Mouse (Mus musculus): Measurements from ENCODE around the gene Cacng8. TPM values are rescaled to one million over a fixed set of nuclear protein-coding genes. Genes with fewer than 3 reads are reported as not detected.

Gene Cacng8
- not detected in 3 replicates for total RNA-seq (2017)

GRCm38 (mm10) chr7:3390413-3391080 is at the start of gene Cacng8:
Gene Cacng8 (plus strand): TSS chr7:3390683.
- no peak for ATAC-seq (replicated peaks; ENCODE audit: insufficient number of reproducible peaks, low FRiP score, low TSS enrichment, poor library complexity, severe bottlenecking)

GRCm38 (mm10) chr7:3343861-3344260 is 46.6 kb upstream of the Cacng8 start:
- ATAC-seq (replicated peaks; ENCODE audit: insufficient number of reproducible peaks, low FRiP score, low TSS enrichment, poor library complexity, severe bottlenecking), result no peak

GRCm38 (mm10) chr7:3345301-3345700 is 45.2 kb upstream of the Cacng8 start:
- ATAC-seq (replicated peaks; ENCODE audit: insufficient number of reproducible peaks, low FRiP score, low TSS enrichment, poor library complexity, severe bottlenecking), result no peak

- ATAC-seq (replicated peaks; ENCODE audit: insufficient number of reproducible peaks, low FRiP score, low TSS enrichment, poor library complexity, severe bottlenecking), result no peak
Measured at GRCm38 (mm10) chr7:3347366-3348287, 42.9 kb upstream of the Cacng8 start.

GRCm38 (mm10) chr7:3348326-3348725 is 42.2 kb upstream of the Cacng8 start:
- no peak for ATAC-seq (replicated peaks; ENCODE audit: insufficient number of reproducible peaks, low FRiP score, low TSS enrichment, poor library complexity, severe bottlenecking)

GRCm38 (mm10) chr7:3349775-3350174 is 40.7 kb upstream of the Cacng8 start:
- no peak for ATAC-seq (replicated peaks; ENCODE audit: insufficient number of reproducible peaks, low FRiP score, low TSS enrichment, poor library complexity, severe bottlenecking)

GRCm38 (mm10) chr7:3351536-3351935 is 38.9 kb upstream of the Cacng8 start:
- no peak for ATAC-seq (replicated peaks; ENCODE audit: insufficient number of reproducible peaks, low FRiP score, low TSS enrichment, poor library complexity, severe bottlenecking)

GRCm38 (mm10) chr7:3354850-3355249 is 35.6 kb upstream of the Cacng8 start:
- no peak for ATAC-seq (replicated peaks; ENCODE audit: insufficient number of reproducible peaks, low FRiP score, low TSS enrichment, poor library complexity, severe bottlenecking)

- no peak for ATAC-seq (replicated peaks; ENCODE audit: insufficient number of reproducible peaks, low FRiP score, low TSS enrichment, poor library complexity, severe bottlenecking)
Measured at GRCm38 (mm10) chr7:3360678-3361077, 29.8 kb upstream of the Cacng8 start.

GRCm38 (mm10) chr7:3365547-3366279 is 24.8 kb upstream of the Cacng8 start:
- no peak for ATAC-seq (replicated peaks; ENCODE audit: insufficient number of reproducible peaks, low FRiP score, low TSS enrichment, poor library complexity, severe bottlenecking)

- no peak for ATAC-seq (replicated peaks; ENCODE audit: insufficient number of reproducible peaks, low FRiP score, low TSS enrichment, poor library complexity, severe bottlenecking)
Measured at GRCm38 (mm10) chr7:3366705-3367516, 23.6 kb upstream of the Cacng8 start.

GRCm38 (mm10) chr7:3367569-3367968 is 22.9 kb upstream of the Cacng8 start:
- no peak for ATAC-seq (replicated peaks; ENCODE audit: insufficient number of reproducible peaks, low FRiP score, low TSS enrichment, poor library complexity, severe bottlenecking)

GRCm38 (mm10) chr7:3368311-3368710 is 22.2 kb upstream of the Cacng8 start:
- ATAC-seq (replicated peaks; ENCODE audit: insufficient number of reproducible peaks, low FRiP score, low TSS enrichment, poor library complexity, severe bottlenecking), result no peak

- ATAC-seq (replicated peaks; ENCODE audit: insufficient number of reproducible peaks, low FRiP score, low TSS enrichment, poor library complexity, severe bottlenecking), result no peak
Measured at GRCm38 (mm10) chr7:3369189-3369588, 21.3 kb upstream of the Cacng8 start.

- no peak for ATAC-seq (replicated peaks; ENCODE audit: insufficient number of reproducible peaks, low FRiP score, low TSS enrichment, poor library complexity, severe bottlenecking)
Measured at GRCm38 (mm10) chr7:3370407-3370806, 20.1 kb upstream of the Cacng8 start.

- ATAC-seq (replicated peaks; ENCODE audit: insufficient number of reproducible peaks, low FRiP score, low TSS enrichment, poor library complexity, severe bottlenecking), result no peak
Measured at GRCm38 (mm10) chr7:3372376-3372775, 18.1 kb upstream of the Cacng8 start.

- ATAC-seq (replicated peaks; ENCODE audit: insufficient number of reproducible peaks, low FRiP score, low TSS enrichment, poor library complexity, severe bottlenecking), result no peak
Measured at GRCm38 (mm10) chr7:3373754-3374153, 16.7 kb upstream of the Cacng8 start.

- ATAC-seq (replicated peaks; ENCODE audit: insufficient number of reproducible peaks, low FRiP score, low TSS enrichment, poor library complexity, severe bottlenecking), result no peak
Measured at GRCm38 (mm10) chr7:3376831-3377230, 13.7 kb upstream of the Cacng8 start.

- ATAC-seq (replicated peaks; ENCODE audit: insufficient number of reproducible peaks, low FRiP score, low TSS enrichment, poor library complexity, severe bottlenecking), result no peak
Measured at GRCm38 (mm10) chr7:3382123-3382522, 8.4 kb upstream of the Cacng8 start.
